Mouse (Mus musculus): Measurements from ENCODE around the gene Cyp39a1. TPM values are rescaled to one million over a fixed set of nuclear protein-coding genes. Genes with fewer than 3 reads are reported as not detected.

Gene Cyp39a1
- polyA plus RNA-seq, 1 experiment from 2014 or later, result 8.7 TPM

DNA sequence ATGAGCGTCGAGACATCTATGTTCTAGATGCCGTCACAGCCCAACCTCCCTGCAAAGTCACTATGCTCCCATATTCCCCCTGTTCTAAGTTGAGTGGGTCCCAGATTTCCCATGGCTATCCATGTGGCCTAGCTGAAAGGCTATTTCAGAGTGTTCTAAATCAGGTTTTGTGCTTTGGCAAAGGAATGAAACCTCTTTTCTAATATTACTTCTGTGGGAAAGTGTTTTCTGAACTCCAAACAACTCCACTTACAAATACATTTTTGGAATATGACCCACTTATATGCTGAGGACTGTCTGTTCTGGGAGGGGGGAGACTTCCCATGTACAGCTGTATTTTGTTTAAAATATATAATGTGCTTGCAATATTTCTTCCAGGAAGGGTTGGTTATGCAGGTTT lies 124.5 kb downstream of the Cyp39a1 start:
- Histone ChIP-seq H3K9ac (replicated peaks) (no peak overlapping the region), H3K9me3 (replicated peaks) (no peaks in the 10 kb centered on the region), H3K4me2 (no peak overlapping the region), H3K4me1 (no peaks in the 10 kb centered on the region), H3K27me3 (replicated peaks) (no peaks in the 10 kb centered on the region), H3K36me3 (no peaks in the 10 kb centered on the region), H3K27ac (replicated peaks) (no peak overlapping the region), H3K4me3 (replicated peaks) (no peak overlapping the region)
- WGBS, result 83% methylated on average over 3 of the region's 3 CpGs
- ATAC-seq (ENCODE audit: low FRiP score), result no peak

DNA sequence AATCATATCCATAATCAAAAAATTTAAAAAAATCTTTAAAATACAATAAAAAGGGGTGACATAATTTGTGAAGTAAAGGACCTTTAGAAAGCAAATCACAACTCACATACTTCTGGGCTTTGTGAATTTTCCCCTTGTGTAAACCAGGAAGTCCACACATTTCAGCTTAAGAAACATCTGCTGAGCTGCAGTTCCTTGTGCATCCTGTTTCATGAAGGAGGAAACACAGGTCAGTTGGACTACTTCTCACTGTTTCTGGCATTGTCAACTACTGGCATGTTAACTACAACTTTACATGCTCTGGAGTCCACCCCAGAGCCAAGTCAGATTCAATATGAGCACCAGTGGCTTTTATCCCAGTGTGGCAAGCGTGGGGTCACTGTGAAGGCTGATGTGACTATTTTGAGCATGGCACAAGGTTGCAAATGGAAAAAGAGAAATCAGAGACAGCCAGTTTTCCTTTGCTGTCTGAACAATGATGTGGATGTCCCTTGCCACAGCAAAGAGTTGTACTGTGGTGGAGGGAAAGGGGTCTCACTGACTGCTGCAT lies 127.6 kb downstream of the Cyp39a1 start:
- WGBS, result 87% methylated on average over 1 of the region's 1 CpGs
- no peaks in the 10 kb centered on the region for H3K4me1 ChIP-seq
- no peak for ATAC-seq (ENCODE audit: low FRiP score)

More for the DNA sequence above, 127.6 kb downstream of the Cyp39a1 start:
- H3K27me3 ChIP-seq (replicated peaks), result no peaks in the 10 kb centered on the region
- no peak overlapping the region for H3K4me2 ChIP-seq
- H3K9me3 ChIP-seq (replicated peaks), result no peaks in the 10 kb centered on the region
- no peaks in the 10 kb centered on the region for H3K36me3 ChIP-seq
- H3K9ac ChIP-seq (replicated peaks), result no peak overlapping the region
- no peak overlapping the region for H3K4me3 ChIP-seq (replicated peaks)
- no peak overlapping the region for H3K27ac ChIP-seq (replicated peaks)

Other genes starting within 250 kb of the Cyp39a1 start
- 0.06 and 6.6 TPM in 2 replicates for gene Mep1a, start 164.6 kb upstream of the Cyp39a1 start, polyA plus RNA-seq (2015; fragmentation: Nextera tagmentation; extraction: Ambion mirVana)
- 0.32 and 0.42 TPM in 2 replicates for gene Ankrd66, start 123.8 kb upstream of the Cyp39a1 start, polyA plus RNA-seq (2015; fragmentation: Nextera tagmentation; extraction: Ambion mirVana)
- 66.6 and 72.6 TPM in 2 replicates for gene Pla2g7, start 99.3 kb upstream of the Cyp39a1 start, polyA plus RNA-seq (2015; fragmentation: Nextera tagmentation; extraction: Ambion mirVana)
- 0.55 and 0.81 TPM in 2 replicates for gene Tdrd6, start 37.1 kb upstream of the Cyp39a1 start, polyA plus RNA-seq (2015; fragmentation: Nextera tagmentation; extraction: Ambion mirVana)
- gene Slc25a27, start 211 bp upstream of the Cyp39a1 start, polyA plus RNA-seq (2015; fragmentation: Nextera tagmentation; extraction: Ambion mirVana), result 87.0 and 107 TPM in 2 replicates
- 118 and 139 TPM in 2 replicates for gene Rcan2, start 133.9 kb downstream of the Cyp39a1 start, polyA plus RNA-seq (2015; fragmentation: Nextera tagmentation; extraction: Ambion mirVana)